Mouse (Mus musculus) MEL (cell line): ENCODE measurements around the gene Psen2. TPM values are rescaled to one million over a fixed set of nuclear protein-coding genes. Genes with fewer than 3 reads are reported as not detected.

Experiments
- DNase-seq: peaks from one replicate; pipeline ENCODE4 v3.0.0; 2011; ENCODE audit warnings: low read depth, low spot score
- H3K27ac ChIP-seq: 2 replicates; pipeline ENCODE4 v1.5.1; 2012; ENCODE audit warnings: low read depth, mild to moderate bottlenecking, control low read depth, low read length, moderate library complexity; ENCODE audit not compliant: control insufficient read depth
- H3K27me3 ChIP-seq, 2 experiments: fragments of 150-350 bp in 1 of 2; sonication (generic) in 1 of 2; 2 replicates each; pipeline ENCODE4 v1.6.1; 2012; ENCODE audit warnings: low read length in 2 of 2, mild to moderate bottlenecking in 2 of 2, improper control_type of control experiment in 1 of 2, moderate library complexity in 1 of 2; ENCODE audit not compliant: insufficient read depth in 2 of 2, control insufficient read depth in 1 of 2
- H3K36me3 ChIP-seq, 2 experiments: 2 replicates each; pipeline ENCODE4 v1.6.1; 2012 to 2014; ENCODE audit warnings: low read length in 2 of 2, improper control_type of control experiment in 1 of 2, inconsistent platforms in 1 of 2, mild to moderate bottlenecking in 1 of 2; ENCODE audit not compliant: insufficient read depth in 2 of 2, control insufficient read depth in 1 of 2
- H3K4me1 ChIP-seq, 2 experiments: fragments of 150-350 bp in 1 of 2; sonication (generic) in 1 of 2; 2 replicates each; pipeline ENCODE4 v1.6.1; 2012; ENCODE audit warnings: low read length in 2 of 2, improper control_type of control experiment in 1 of 2, mild to moderate bottlenecking in 1 of 2; ENCODE audit not compliant: insufficient read depth in 2 of 2, control insufficient read depth in 1 of 2
- H3K4me3 ChIP-seq, 2 experiments: fragments of 150-350 bp in 1 of 2; sonication (generic) in 1 of 2; 2 replicates each; pipeline ENCODE4 v1.5.1; 2012; ENCODE audit warnings: low read depth in 2 of 2, low read length in 2 of 2, mild to moderate bottlenecking in 2 of 2, moderate library complexity in 2 of 2, control low read depth in 1 of 2, improper control_type of control experiment in 1 of 2; ENCODE audit not compliant: control insufficient read depth in 1 of 2, insufficient read depth in 1 of 2
- H3K79me2 ChIP-seq: 2 replicates; pipeline ENCODE4 v1.6.1; 2012; ENCODE audit warnings: mild to moderate bottlenecking, low read length, moderate library complexity; ENCODE audit not compliant: control insufficient read depth, poor library complexity, insufficient read depth
- H3K9ac ChIP-seq: 2 replicates; pipeline ENCODE4 v1.6.1; 2012; ENCODE audit warnings: low read depth, mild to moderate bottlenecking, control low read depth, low read length, moderate library complexity; ENCODE audit not compliant: control insufficient read depth, poor library complexity, severe bottlenecking
- H3K9me3 ChIP-seq: fragments of 150-350 bp; sonication (generic); replicated peaks from 2 replicates; pipeline ENCODE4 v1.6.1; 2012; ENCODE audit warnings: mild to moderate bottlenecking, low read length, improper control_type of control experiment, moderate library complexity; ENCODE audit not compliant: insufficient read depth
- BHLHE40 ChIP-seq: IDR thresholded peaks from 2 replicates; pipeline ENCODE4 v1.6.1; 2012; ENCODE audit warnings: low read depth, mild to moderate bottlenecking, inconsistent platforms, low read length, improper control_type of control experiment, borderline replicate concordance
- E2F4 ChIP-seq: IDR thresholded peaks from 2 replicates; pipeline ENCODE4 v1.6.1; 2011; ENCODE audit warnings: low read depth, low read length, improper control_type of control experiment, borderline replicate concordance
- ELF1 ChIP-seq: IDR thresholded peaks from 2 replicates; pipeline ENCODE4 v1.6.1; 2014; ENCODE audit warnings: low read depth, mild to moderate bottlenecking, inconsistent platforms, low read length, improper control_type of control experiment, moderate library complexity
- ETS1 ChIP-seq: IDR thresholded peaks from 2 replicates; pipeline ENCODE4 v1.6.1; 2012; ENCODE audit warnings: low read depth, mild to moderate bottlenecking, inconsistent platforms, low read length, improper control_type of control experiment, moderate library complexity
- KAT2A ChIP-seq: conservative IDR thresholded peaks from 2 replicates; pipeline ENCODE4 v1.6.1; 2012; ENCODE audit warnings: low read depth, low read length, improper control_type of control experiment, inconsistent platforms
- MAX ChIP-seq: IDR thresholded peaks from 2 replicates; pipeline ENCODE4 v1.6.1; 2011; ENCODE audit warnings: low read length, improper control_type of control experiment
- MXI1 ChIP-seq: IDR thresholded peaks from 2 replicates; pipeline ENCODE4 v1.6.1; 2011; ENCODE audit warnings: mild to moderate bottlenecking, low read depth, low read length, improper control_type of control experiment
- MYB ChIP-seq: IDR thresholded peaks from 2 replicates; pipeline ENCODE4 v1.6.1; 2011; ENCODE audit warnings: mild to moderate bottlenecking, low read depth, low read length, improper control_type of control experiment
- MYC ChIP-seq: IDR thresholded peaks from 2 replicates; pipeline ENCODE4 v1.6.1; 2011; ENCODE audit warnings: low read depth, mild to moderate bottlenecking, low read length, improper control_type of control experiment, moderate library complexity
- NELFE ChIP-seq: IDR thresholded peaks from 2 replicates; pipeline ENCODE4 v1.6.1; 2011; ENCODE audit warnings: low read depth, low read length, improper control_type of control experiment
- NRF1 ChIP-seq: IDR thresholded peaks from 2 replicates; pipeline ENCODE4 v1.6.1; 2014; ENCODE audit warnings: low read depth, mild to moderate bottlenecking, inconsistent platforms, low read length, improper control_type of control experiment, moderate library complexity; ENCODE audit not compliant: poor library complexity, insufficient read depth, severe bottlenecking
- POLR2AphosphoS5 ChIP-seq: IDR thresholded peaks from 2 replicates; pipeline ENCODE4 v1.6.1; 2012; ENCODE audit warnings: low read depth, borderline replicate concordance, mild to moderate bottlenecking, inconsistent platforms, low read length, moderate library complexity, mixed read lengths
- RAD21 ChIP-seq: IDR thresholded peaks from 2 replicates; pipeline ENCODE4 v1.6.1; 2011; ENCODE audit warnings: mild to moderate bottlenecking, low read depth, low read length, improper control_type of control experiment
- RCOR1 ChIP-seq: IDR thresholded peaks from 2 replicates; pipeline ENCODE4 v1.6.1; 2012; ENCODE audit warnings: low read depth, mild to moderate bottlenecking, inconsistent platforms, low read length, improper control_type of control experiment
- SIN3A ChIP-seq: IDR thresholded peaks from 2 replicates; pipeline ENCODE4 v1.6.1; 2012; ENCODE audit warnings: low read length, improper control_type of control experiment, inconsistent platforms
- SMC3 ChIP-seq: IDR thresholded peaks from 2 replicates; pipeline ENCODE4 v1.6.1; 2011; ENCODE audit warnings: low read depth, low read length, improper control_type of control experiment
- TAL1 ChIP-seq: IDR thresholded peaks from 2 replicates; pipeline ENCODE4 v1.6.1; 2012; ENCODE audit warnings: mild to moderate bottlenecking, inconsistent platforms, low read length, moderate library complexity, mixed read lengths
- ZC3H11A ChIP-seq: IDR thresholded peaks from 2 replicates; pipeline ENCODE4 v1.6.1; 2012; ENCODE audit warnings: low read depth, mild to moderate bottlenecking, inconsistent platforms, low read length, improper control_type of control experiment
- ZMIZ1 ChIP-seq: IDR thresholded peaks from 2 replicates; pipeline ENCODE4 v1.6.1; 2012; ENCODE audit warnings: low read depth, mild to moderate bottlenecking, inconsistent platforms, low read length, improper control_type of control experiment, moderate library complexity
- polyA plus RNA-seq, 2 experiments: library from polyadenylated mRNA; stranded (reverse) in 1 of 2; unstranded in 1 of 2; fragments of >175 nt in 1 of 2; fragments of >200 nt in 1 of 2; gene quantifications; 2 replicates each; pipeline versions ENCODE4 v1.2.1 to v1.2.4; 2012; ENCODE audit warnings: low replicate concordance in 2 of 2, low read depth in 1 of 2; ENCODE audit not compliant: insufficient read length in 2 of 2, insufficient read depth in 1 of 2, missing spikeins in 1 of 2
- total RNA-seq: library from RNA; depleted of rRNA; stranded (reverse); fragments of 300-350 nt; gene quantifications from 2 replicates; pipeline ENCODE4 v1.2.3, GENCODE M21; 2012

Gene Psen2
- total and polyA plus RNA-seq, 3 experiments: 35.0 to 39.2 TPM; not detected in 1

DNA sequence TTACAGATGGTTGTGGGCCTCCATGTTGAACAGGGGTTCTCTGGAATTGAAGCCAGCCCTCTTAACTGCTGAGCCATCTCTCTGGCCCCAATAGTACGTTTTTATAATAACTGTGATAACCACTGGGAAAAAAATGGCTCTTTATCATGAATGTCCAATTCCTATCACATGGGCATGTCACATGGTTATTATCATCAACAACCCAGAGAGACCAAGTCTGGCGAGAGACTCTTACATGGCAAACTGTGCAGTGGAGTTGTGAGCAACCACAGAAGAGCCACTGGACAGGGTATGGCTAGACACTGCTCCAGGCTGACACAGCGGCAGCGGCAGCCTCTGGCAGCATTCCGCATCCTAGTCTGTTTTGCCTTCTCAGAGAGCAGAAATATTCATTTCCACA, 8.9 kb downstream of the Psen2 start (continued):
- TF ChIP-seq BHLHE40: no peak

DNA sequence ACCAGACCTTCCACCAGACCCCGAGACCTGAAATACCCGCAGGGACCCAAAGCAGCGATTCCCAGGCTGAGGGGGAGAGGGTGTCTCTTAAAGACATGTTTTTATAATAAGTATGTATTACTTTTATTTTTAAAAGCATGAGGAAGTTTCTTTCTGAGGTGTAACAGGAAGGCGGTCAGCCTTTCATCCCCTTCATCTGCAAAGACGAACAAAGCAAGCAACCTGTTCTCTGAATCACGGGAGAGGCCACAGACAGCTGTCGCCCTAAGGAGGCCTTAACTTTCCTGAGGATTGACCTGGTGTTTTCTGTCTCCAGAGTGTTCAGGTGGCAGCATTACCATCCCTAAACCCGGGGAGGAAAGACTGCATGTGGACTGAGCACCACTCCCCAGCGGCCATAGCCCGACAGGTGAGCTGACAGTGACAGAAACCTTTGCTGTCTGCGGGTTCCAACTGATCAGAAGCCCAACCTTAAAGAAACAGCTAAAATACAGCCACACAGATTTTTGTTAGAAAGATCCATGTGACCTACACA, 10.5 kb downstream of the Psen2 start:
- H3K79me2 ChIP-seq: peaks cover 7% of the 10 kb centered on the region
- peaks cover 0 to 47% of the 10 kb centered on the region in 2 experiments; a peak in 2 of 4 replicates for H3K36me3 ChIP-seq
- no peak overlapping the region for H3K4me3 ChIP-seq
- peaks cover 8 to 53% of the 10 kb centered on the region in 2 experiments for H3K4me1 ChIP-seq
- H3K9me3 ChIP-seq: no peaks in the 10 kb centered on the region
- TF ChIP-seq E2F4 (no peak), MAX (no peak), NRF1 (no peak), ELF1 (no peak), POLR2AphosphoS5 (no peak), RCOR1 (no peak), SMC3 (no peak), MYC (no peak), ETS1 (no peak), RAD21 (no peak), NELFE (no peak), SIN3A (no peak), ZC3H11A (no peak), MYB (no peak), TAL1 (no peak), ZMIZ1 (no peak), KAT2A (no peak), MXI1 (no peak)
- TF ChIP-seq, all 39 proteins: peak for 0
- no peak for DNase-seq
- Histone ChIP-seq H3K27me3 (no peaks in the 10 kb centered on the region), H3K27ac (no peak overlapping the region), H3K9ac (no peak overlapping the region)
